Mouse (Mus musculus) kidney, adult 2 months (tissue): ENCODE results near the gene Sort1.

Experiments
- CTCF ChIP-seq: fragments of 200-500 bp; conservative IDR thresholded peaks from 2 replicates; pipeline ENCODE4 v1.5.1; 2011; ENCODE audit warnings: low read depth, mild to moderate bottlenecking, control low read depth, low read length, moderate library complexity, mixed read lengths; ENCODE audit not compliant: insufficient read depth, insufficient read length
- POLR2A ChIP-seq: fragments of 200-500 bp; IDR thresholded peaks from one replicate; pipeline ENCODE4 v1.6.1; 2011; ENCODE audit warnings: low read depth, low read length, control low read depth

- TF ChIP-seq CTCF (no peak), POLR2A (no peak)
These were observed 74.6 kb downstream of the Sort1 start for GRCm38 (mm10) chr3:108358445-108358844.
